Mouse (Mus musculus) mature B cell (primary cell): Measurements from ENCODE around the gene Cacna1f.

Experiments used
- in situ Hi-C: fragments of 300-500 bp; cut with MboI; formaldehyde crosslinking; loops from 2 replicates; pipeline ENCODE4 v1.14.3; 2019

Cacna1f gene

GRCm38 (mm10) chrX:7632560-7632959 is 25.7 kb downstream of the Cacna1f start:
- in situ Hi-C loops: no loop called here

- in situ Hi-C loops: no loop called here
Observed at GRCm38 (mm10) chrX:7635101-7635500, 28.2 kb downstream of the Cacna1f start.

GRCm38 (mm10) chrX:7638401-7639091 is 31.7 kb downstream of the Cacna1f start, which contains the start of gene Syp:
Gene Syp (plus strand): TSS chrX:7638471.
- in situ Hi-C loops: no loop called here

GRCm38 (mm10) chrX:7639536-7640325 is 32.8 kb downstream of the Cacna1f start:
- in situ Hi-C loops: no loop called here

- in situ Hi-C loops: no loop called here
Observed at GRCm38 (mm10) chrX:7640785-7641184, 33.9 kb downstream of the Cacna1f start.

GRCm38 (mm10) chrX:7645349-7645748 is 38.5 kb downstream of the Cacna1f start:
- in situ Hi-C loops: no loop called here

- in situ Hi-C loops: no loop called here
Observed at GRCm38 (mm10) chrX:7648671-7649304, 41.9 kb downstream of the Cacna1f start.

GRCm38 (mm10) chrX:7657221-7657639 is 50.3 kb downstream of the Cacna1f start, which contains the start of gene Prickle3:
Gene Prickle3 (plus strand): TSS chrX:7657260.
- in situ Hi-C loops: no loop called here

- in situ Hi-C loops: no loop called here
Observed at GRCm38 (mm10) chrX:7658031-7658784, 51.3 kb downstream of the Cacna1f start.

GRCm38 (mm10) chrX:7658785-7659589 is 52.1 kb downstream of the Cacna1f start:
- in situ Hi-C loops: no loop called here

GRCm38 (mm10) chrX:7661086-7661485 is 54.2 kb downstream of the Cacna1f start:
- in situ Hi-C loops: no loop called here

- in situ Hi-C loops: no loop called here
Observed at GRCm38 (mm10) chrX:7662936-7663335, 56.1 kb downstream of the Cacna1f start.

GRCm38 (mm10) chrX:7664791-7665190 is 57.9 kb downstream of the Cacna1f start:
- in situ Hi-C loops: no loop called here

GRCm38 (mm10) chrX:7665739-7666502 is 59.0 kb downstream of the Cacna1f start:
- in situ Hi-C loops: no loop called here

- in situ Hi-C loops: no loop called here
Observed at GRCm38 (mm10) chrX:7670390-7670881, 63.6 kb downstream of the Cacna1f start.

- in situ Hi-C loops: no loop called here
Observed at GRCm38 (mm10) chrX:7670921-7671623, 64.2 kb downstream of the Cacna1f start, which contains the start of gene Plp2. Gene Plp2 (minus strand): TSS chrX:7671390.

GRCm38 (mm10) chrX:7672739-7673138 is 65.9 kb downstream of the Cacna1f start:
- in situ Hi-C loops: no loop called here

GRCm38 (mm10) chrX:7673578-7674281 is 66.8 kb downstream of the Cacna1f start:
- in situ Hi-C loops: no loop called here
